Mouse (Mus musculus): ENCODE data around the gene Casp9.

Gene Casp9

GRCm38 (mm10) chr4:141865006-141865405, 71.6 kb downstream of the Casp9 start:
- no peak for DNase-seq (ENCODE audit: low read depth, low spot score)
